Mouse (Mus musculus): ENCODE measurements around the gene Dolk. TPM values are rescaled to one million over a fixed set of nuclear protein-coding genes. Genes with fewer than 3 reads are reported as not detected.

The Dolk gene
- polyA plus RNA-seq, 1 experiment = 16.9 TPM

Other genes with a start within 250 kb of the Dolk start
- gene Wdr34, start 237.5 kb downstream of the Dolk start, polyA plus RNA-seq (2012; rRNA removed) = 10.9 and 11.2 TPM in 2 replicates
- gene Set, start 229.0 kb downstream of the Dolk start, polyA plus RNA-seq (2012; rRNA removed) = 39.5 and 42.1 TPM in 2 replicates
- gene Pkn3, start 208.7 kb downstream of the Dolk start, polyA plus RNA-seq (2012; rRNA removed) = 9.2 and 13.2 TPM in 2 replicates
- gene Zdhhc12, start 192.7 kb downstream of the Dolk start, polyA plus RNA-seq (2012; rRNA removed) = 93.5 and 106 TPM in 2 replicates
- 22.8 and 34.4 TPM in 2 replicates for gene Zer1, start 161.7 kb downstream of the Dolk start, polyA plus RNA-seq (2012; rRNA removed)
- 69.9 and 88.8 TPM in 2 replicates for gene Tbc1d13, start 152.6 kb downstream of the Dolk start, polyA plus RNA-seq (2012; rRNA removed)
- 33.5 and 42.0 TPM in 2 replicates for gene Endog, start 114.8 kb downstream of the Dolk start, polyA plus RNA-seq (2012; rRNA removed)
- gene Spout1, start 107.9 kb downstream of the Dolk start, polyA plus RNA-seq (2012; rRNA removed) = 25.4 and 26.4 TPM in 2 replicates
- 19.6 and 53.2 TPM in 2 replicates for gene Kyat1, start 80.5 kb downstream of the Dolk start, polyA plus RNA-seq (2012; rRNA removed)
- 19.3 and 25.5 TPM in 2 replicates for gene Lrrc8a, start 48.6 kb downstream of the Dolk start, polyA plus RNA-seq (2012; rRNA removed)
- gene Gm28035, start 45.8 kb downstream of the Dolk start, polyA plus RNA-seq (2012; rRNA removed) = 0.17 and 3.9 TPM in 2 replicates
- 8.0 and 9.5 TPM in 2 replicates for gene Phyhd1, start 20.1 kb downstream of the Dolk start, polyA plus RNA-seq (2012; rRNA removed)
- gene Gm28038, start 5.3 kb downstream of the Dolk start, polyA plus RNA-seq (2012; rRNA removed) = not detected in 2 replicates
- 21.9 and 25.8 TPM in 2 replicates for gene Nup188, start 63 bp upstream of the Dolk start, polyA plus RNA-seq (2012; rRNA removed)
- gene Sh3glb2, start 73.0 kb upstream of the Dolk start, polyA plus RNA-seq (2012; rRNA removed) = 108 and 138 TPM in 2 replicates
- gene Miga2, start 77.9 kb upstream of the Dolk start, polyA plus RNA-seq (2012; rRNA removed) = 27.7 and 46.6 TPM in 2 replicates
- gene Dolpp1, start 105.9 kb upstream of the Dolk start, polyA plus RNA-seq (2012; rRNA removed) = 129 and 145 TPM in 2 replicates
- 45.4 and 98.7 TPM in 2 replicates for gene Crat, start 129.5 kb upstream of the Dolk start, polyA plus RNA-seq (2012; rRNA removed)
- 113 and 116 TPM in 2 replicates for gene Ptpa, start 129.7 kb upstream of the Dolk start, polyA plus RNA-seq (2012; rRNA removed)
- 3.0 and 3.5 TPM in 2 replicates for gene Ier5l, start 187.9 kb upstream of the Dolk start, polyA plus RNA-seq (2012; rRNA removed)

All from large intestine, adult 2 months (tissue).